Mouse (Mus musculus) A20 (cell line): ENCODE results near the gene Mnx1.
"Not testable (repeated sequence)": the region's sequence is repeated elsewhere in the genome, so short reads cannot be mapped to it uniquely, and the experiment has no call there.

Experiments used
- DNase-seq: peaks from one replicate; pipeline ENCODE4 v3.0.0-alpha.2; 2011; ENCODE audit warnings: low read depth, low spot score

Mnx1 gene

GRCm38 (mm10) chr5:29469501-29469900 lies 8.8 kb downstream of the Mnx1 start:
- DNase-seq: no peak

- no peak for DNase-seq
Observed at GRCm38 (mm10) chr5:29468351-29469065, 9.8 kb downstream of the Mnx1 start.

- DNase-seq: peak; percentile 74
Observed at GRCm38 (mm10) chr5:29467489-29468350, 10.6 kb downstream of the Mnx1 start.

- no peak for DNase-seq
Observed at GRCm38 (mm10) chr5:29462943-29463686, 15.2 kb downstream of the Mnx1 start.

DNA sequence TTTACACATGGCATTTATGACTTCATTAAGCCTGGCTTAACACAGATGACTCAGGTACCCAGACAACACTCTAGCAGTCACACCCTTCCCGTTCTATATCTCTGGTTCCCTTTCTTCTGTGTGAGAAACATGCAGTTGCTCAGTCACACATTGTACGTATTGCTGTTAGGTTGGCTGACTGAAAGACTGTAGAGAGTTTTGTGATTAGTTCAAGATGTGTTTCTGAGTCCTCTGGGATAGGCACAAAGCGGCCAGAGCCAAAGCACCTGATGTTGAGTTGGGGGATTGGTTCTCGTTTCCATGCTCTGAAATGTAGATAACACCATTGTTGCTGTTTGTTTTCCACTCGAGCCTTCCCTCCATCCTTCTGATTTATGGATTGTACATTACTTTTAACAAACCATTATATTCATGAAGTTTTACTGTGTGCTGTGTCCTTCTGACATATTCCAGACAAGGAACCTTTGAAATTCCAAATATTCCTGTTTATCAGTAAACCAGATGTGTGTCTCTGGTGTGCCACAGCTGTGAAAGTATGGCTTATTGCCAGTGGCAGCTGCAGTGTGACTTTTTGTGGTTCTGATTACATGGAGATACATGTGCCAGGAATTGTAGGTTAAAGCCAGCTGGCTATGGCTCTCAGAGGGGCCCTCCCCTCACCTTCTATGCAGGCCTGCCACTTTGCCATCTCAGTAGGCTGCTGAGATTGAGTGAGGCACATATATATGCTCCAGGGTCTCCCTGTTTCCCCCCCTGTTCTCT lies 21.2 kb downstream of the Mnx1 start:
- DNase-seq: no peak

DNA sequence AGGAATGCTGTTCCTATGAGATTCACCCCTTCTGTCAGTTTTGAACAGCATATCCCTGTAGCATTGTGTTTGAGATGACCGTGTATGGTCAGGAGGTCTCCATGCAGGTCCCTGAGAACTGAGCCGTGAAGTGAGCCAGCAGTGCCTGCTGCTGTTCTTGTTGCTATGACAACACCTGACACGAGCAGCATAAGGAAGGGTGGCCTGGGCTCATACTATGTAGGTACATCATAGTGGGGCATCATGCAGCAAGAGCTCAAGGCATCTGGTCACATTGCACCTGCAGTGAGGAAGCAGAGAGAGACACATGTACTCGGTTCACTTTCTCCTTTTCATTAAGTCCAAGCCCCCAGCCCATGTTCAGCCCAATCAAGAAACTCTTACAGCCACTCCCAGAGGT lies 25.9 kb downstream of the Mnx1 start:
- no peak for DNase-seq

GRCm38 (mm10) chr5:29445275-29445674 lies 33.0 kb downstream of the Mnx1 start:
- DNase-seq: no peak

- DNase-seq: not testable (repeated sequence)
Observed at GRCm38 (mm10) chr5:29436728-29437127, 41.5 kb downstream of the Mnx1 start.

GRCm38 (mm10) chr5:29435491-29435890 lies 42.8 kb downstream of the Mnx1 start:
- DNase-seq: no peak

DNA sequence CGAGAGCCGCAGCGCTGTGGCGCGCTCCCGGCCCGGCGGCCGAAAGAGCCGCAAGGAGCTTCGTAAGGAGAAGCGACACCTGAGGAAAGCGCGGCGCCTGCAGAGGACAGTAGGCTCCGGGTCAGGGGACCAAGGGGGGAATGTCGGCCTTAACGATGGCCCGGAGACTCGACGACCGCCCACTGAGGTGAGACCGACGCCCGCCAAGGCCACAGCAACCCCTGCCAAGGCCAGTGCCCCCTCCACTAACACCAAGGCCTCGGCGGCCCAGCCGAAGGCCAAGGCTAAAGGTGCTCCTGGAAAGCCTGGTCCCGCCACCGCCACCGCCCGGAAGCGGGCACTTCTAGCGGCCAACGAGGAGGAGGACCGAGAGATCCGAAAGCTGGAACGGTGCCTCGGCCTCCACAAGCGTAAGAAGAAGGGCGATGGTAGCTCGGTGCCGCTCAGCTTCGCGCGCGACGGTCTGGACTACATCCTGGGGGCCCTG lies 43.4 kb downstream of the Mnx1 start:
- DNase-seq: no peak

GRCm38 (mm10) chr5:29434228-29434871 lies 43.9 kb downstream of the Mnx1 start, which contains the start of gene Nom1:
Gene Nom1, plus strand, starts transcription at chr5:29434664.
- peak; percentile 97 for DNase-seq

- not testable (repeated sequence) for DNase-seq
Observed at GRCm38 (mm10) chr5:29423330-29423729, 54.9 kb downstream of the Mnx1 start.
